Mouse (Mus musculus) 3134 (cell line): ENCODE data around the gene Luc7l.

Experiments used
- DNase-seq: peaks from one replicate; pipeline ENCODE4 v3.0.0-alpha.2; 2011; ENCODE audit warnings: low spot score; ENCODE audit not compliant: insufficient read length; ENCODE audit errors: extremely low read depth

Luc7l gene

DNA sequence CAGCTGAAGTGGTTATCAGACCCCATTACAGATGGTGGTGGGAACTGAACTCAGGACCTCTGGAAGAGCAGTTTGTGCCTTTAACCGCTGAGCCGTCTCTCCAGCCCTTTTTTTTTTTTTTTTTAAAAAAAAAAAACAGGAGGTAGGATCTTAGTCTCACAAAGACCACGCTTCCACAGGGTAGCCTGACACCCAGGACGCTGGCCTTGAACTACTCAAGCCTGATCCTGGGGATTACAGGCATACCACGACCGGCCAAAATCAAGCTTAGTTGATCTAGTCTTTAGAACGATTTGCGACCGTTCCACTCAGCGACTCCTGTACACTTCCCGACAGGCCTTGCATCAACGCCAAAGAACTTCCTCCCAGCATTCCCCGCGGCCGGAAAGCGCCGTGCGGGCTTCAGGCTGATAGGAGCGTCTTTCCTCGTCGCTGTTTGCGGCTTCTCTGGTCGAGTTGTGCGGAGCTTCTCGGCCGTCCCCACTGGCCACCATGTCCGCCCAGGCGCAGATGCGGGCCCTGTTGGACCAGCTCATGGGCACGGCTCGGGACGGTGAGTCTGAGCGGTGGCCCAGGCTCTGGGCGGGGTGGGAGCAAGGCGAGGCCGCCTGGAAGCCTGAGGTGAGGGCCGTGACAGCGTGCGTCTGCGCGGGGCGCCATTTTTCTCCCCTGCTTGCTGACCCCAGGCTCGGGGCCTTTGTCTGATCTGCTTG lies at the start of gene Luc7l:
Luc7l (plus strand) TSS at position 358 of the 713 bp plus-strand sequence.
- peak; percentile 91 for DNase-seq

DNA sequence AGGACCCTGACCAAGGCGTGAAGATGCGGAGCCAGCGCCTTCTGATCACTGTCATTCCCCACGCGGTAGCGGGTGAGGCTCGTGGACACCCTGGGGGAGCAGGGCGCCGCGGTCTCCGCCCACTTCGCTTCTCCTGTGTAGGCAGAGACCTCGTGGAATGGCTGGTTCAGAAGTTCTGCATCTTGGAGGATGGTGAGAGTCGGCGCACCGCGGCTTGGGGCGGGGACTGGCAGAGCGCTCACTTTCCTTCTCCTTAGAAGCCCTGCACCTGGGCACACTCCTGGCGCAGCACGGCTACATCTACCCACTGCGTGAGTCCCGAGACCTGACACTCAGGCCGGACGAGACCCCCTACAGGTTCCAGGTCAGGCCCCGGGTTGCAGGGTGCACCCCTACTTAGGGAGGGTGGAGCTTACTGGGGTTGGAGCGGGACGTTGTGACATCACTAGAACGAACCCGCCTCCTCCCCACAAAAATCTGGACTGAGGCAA lies 49.3 kb upstream of the Luc7l start:
- DNase-seq = peak; percentile 75

DNA sequence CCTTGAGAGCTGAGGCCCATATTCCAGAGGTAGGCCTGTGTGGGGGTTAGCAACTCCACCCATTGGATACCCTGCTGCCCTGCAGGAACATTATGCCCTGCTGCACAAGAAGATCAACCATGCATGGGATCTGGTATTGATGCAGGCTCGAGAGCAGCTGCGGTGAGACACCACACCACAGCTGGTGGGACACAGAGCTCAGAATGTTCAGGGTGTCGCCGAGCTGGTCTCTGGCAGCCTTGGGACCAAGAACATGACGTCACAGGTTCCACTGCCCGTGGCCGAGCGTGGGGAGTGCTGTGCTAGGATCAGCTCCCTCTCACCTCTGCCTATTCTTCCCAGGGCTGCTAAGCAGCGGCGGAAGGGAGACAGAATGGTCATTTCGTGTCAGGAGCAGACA lies 47.9 kb upstream of the Luc7l start:
- no peak for DNase-seq

DNA sequence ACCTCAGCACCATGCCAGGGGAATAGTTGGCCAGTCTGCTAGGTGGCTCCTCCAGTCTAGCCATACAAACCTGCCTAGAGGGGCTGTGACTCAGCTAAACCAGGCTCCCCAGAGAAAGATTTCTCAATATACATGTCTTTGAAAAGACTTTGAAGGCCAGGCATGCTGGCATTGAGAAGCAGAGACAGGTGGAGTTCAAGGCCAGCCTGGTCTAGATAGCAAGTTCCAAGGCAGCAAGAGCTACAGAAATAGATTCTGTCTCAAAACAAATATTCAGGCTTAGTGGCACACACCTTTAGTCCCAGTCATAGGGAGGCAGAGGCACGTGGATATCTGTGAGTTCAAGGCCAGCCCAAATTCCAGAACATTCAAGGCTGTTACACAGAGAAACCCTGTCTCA lies 46.3 kb upstream of the Luc7l start:
- DNase-seq = no peak

DNA sequence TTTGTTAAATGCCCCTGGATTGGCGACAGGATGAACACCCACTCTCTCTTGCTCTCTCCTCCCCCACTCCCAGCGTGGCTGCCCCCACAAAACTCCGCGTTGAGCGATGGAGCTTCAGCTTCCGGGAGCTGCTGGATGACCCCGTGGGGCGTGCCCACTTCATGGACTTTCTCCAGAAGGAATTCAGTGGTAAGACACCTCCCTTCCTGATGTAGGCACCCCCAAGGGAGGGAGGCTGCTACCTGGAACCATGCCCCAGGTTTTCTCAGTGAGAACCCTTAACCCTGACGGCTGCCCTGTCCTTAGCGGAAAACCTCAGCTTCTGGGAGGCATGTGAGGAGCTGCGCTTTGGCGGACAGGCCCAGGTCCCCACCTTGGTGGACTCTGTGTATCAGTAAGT lies 45.0 kb upstream of the Luc7l start, which contains the start of gene Arhgdig:
Arhgdig (minus strand) TSS at position 101 of the 400 bp plus-strand sequence.
- no peak for DNase-seq

DNA sequence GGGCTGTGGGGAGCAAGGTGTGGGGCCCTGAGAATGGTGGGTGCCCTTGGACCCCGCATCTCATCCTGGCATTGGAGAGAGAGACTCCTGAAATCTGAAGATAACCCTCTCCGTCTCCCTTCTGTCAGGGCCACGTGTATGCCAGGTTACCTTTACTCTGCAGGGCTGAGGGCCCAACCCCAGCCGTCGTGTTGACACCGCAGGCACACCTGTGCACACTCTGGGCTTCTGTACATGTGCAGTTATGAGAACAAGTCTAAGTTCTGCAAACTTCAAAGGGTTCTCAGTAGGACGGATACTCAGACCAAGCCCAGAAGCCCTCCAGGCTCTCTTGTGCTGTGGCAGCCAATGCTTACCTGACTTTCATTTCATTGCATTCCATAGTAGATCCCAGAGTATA lies 40.5 kb upstream of the Luc7l start:
- no peak for DNase-seq

DNA sequence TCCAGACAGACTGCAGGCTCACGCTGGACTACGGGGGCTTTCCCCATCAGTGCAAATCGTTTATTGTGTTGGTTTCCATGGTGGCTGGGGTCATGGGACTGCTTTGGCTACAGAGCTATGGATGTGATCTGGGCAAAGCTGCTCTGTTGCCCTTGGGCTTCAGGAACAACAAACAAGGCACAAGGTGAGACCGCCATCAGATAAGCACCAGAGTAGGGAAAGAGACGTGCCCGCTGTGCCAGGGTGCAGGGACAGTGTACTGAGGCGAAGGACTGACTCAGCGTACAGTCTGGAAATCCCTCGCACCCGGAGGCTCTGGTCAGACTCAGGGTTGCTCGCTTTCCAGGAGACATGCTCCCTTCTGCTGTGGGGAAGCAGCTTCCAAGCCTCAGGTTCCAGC lies 40.0 kb upstream of the Luc7l start:
- no peak for DNase-seq

DNA sequence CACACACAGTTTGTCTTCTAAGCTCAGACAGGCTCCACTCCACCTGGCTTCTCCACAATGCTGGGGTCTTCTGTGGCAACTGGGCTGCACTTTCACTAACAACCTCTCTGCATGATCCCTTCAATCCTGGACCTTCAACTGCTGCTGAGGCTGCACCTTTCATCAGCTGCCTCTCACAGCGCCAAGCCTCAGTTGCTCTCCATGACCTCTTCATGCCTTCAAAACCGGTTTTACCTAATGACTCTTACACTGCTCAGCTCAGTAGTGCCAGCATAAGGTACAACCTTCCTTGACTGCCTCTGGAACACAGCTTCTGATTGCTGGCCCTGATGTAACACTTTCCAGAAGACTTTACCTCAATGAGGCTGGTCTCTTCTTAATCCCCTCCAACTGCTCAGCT lies 31.2 kb upstream of the Luc7l start:
- DNase-seq = no peak

DNA sequence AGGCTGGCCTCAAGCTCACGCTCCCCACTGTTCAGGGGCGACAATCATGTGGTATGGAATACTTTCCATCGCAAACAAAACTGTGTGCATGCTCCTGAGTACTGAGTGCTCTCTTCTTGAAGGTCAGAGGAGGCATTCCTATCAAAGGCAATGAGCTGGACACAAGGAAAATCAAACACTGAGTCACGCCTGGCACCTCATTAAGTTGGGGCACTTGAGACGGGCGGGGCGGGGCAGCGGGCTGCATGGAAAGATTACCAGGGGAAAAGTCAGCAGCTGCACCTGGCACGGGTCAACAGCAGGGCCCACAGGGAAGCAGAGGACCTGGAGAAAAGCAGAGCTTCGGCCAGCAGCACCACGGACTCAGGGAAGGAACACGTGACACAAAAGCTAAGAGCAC lies 27.5 kb upstream of the Luc7l start:
- no peak for DNase-seq

DNA sequence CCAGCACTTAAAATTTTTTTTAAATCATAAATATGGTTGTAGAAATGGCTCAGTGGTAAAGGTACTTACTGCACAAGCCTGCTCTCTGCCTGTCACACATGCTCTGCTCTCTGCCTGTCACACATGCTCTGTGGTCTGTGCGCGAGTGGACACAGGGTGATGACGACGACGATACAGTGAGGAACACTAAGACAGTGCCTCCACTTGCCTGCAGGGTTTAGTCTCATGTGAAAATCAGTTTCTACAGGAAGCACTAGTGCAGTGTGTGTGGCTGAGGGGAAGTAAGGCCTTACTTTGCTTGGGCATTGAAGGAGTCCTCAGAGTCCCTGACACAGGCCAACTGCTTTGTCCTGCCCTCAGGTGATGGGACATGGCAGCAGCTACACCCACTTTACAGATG lies 22.9 kb upstream of the Luc7l start:
- no peak for DNase-seq

DNA sequence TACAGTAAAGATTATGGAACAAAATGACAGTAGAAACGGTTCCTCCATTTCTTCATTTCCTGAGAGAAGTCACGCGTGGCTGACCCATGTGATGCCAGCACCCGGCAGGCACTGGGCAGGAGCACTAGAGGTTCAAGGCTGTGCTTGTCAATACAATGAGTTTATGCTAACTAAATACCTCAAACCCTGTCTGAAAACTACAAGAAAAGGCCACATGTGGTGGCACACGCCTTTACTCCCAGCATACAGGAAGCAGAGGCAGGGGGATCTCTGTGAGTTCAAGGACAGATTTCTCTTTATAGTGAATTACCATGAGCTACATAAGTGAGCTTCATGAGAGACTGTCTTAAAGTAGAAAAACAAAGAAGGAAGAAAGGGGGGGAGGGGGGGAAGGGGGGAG lies 21.5 kb upstream of the Luc7l start:
- DNase-seq = no peak

DNA sequence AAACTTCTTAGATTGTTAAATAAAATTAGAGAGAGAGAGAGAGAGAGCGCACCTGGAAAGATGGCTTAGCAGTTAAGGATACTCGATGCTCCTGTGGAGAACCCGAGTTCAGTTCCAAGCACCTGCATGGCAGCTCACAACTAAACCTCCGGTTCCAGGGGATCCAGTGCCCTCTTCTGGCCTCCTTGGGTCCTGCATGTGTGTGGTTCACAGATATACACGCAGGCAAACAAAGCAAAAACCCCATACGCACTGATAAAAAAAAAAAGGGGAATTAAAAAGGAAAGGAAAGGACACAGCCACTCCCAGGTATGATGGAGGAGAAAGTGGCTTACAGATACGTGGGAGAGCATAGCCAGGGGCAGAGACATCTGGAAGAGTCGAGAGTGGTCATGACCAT lies 19.8 kb upstream of the Luc7l start:
- no peak for DNase-seq

DNA sequence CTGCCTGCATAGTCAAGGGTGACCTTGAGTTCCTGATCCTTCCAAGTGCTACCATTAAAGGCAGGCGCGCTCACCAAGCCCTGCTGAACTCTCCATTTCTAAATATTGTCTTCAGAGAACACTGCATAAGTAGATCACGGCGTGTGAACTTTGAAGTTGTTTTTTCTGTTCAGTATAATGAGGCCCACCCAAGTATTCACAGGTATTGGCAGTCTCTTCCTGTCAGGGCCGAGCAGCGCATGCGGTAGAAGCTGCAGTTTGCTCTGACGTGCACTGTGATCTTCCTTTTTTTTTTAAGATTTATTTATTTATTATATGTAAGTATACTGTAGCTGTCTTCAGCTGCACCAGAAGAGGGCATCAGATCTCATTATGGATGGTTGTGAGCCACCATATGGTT lies 18.3 kb upstream of the Luc7l start:
- no peak for DNase-seq

DNA sequence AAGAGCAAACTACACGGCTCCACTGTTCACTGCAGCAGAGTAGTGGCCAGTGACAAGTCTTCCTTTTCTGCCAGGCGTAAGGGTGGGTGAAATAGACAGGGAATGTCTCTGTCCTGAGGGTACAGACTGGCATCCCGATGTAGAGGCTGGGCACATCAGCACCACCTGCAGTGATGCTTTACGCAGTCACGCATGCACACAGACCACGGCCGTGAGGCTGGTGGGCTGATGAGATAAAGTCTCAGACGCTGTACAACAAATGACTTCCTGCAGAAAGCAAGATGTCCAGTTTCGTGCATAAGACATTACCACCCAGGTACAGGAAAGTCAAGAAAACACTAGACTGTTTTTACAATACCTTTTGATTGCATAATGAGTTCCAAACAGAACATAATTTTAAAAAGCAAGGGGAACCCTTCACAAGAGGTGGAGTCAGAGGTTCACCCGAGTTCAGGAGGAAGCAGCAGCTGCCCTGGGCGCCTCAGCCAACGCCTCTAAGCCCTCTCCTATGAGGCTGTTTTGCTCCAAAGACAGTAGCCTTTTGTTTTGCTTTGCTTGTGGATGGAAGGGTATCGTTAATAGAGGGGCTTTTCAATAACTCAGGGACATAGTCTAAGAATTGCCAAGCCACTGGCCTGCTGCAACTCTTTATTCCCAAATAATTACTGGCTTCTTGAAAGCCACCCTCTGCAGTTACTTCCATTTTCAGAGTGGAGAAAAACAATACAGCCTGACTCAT lies 17.4 kb upstream of the Luc7l start:
- no peak for DNase-seq

DNA sequence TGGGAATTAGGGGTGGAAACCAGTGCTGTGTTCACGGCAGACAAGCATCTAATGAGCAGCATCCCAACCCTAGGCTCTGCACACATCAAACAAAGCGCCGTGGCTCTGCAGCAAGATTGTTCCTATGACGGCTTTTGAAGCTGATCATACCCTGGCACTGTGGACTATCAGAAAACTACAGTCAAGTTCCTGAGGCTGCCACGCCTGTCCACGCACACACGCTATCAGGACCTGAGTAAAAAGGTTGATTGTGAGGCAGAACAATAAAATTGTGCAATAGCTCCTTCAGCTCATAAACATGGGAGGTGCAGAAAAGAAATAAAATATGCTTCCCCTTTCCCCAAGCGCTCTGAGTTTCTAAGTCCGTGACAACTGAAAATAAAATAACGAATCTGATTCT lies 15.0 kb upstream of the Luc7l start:
- no peak for DNase-seq

DNA sequence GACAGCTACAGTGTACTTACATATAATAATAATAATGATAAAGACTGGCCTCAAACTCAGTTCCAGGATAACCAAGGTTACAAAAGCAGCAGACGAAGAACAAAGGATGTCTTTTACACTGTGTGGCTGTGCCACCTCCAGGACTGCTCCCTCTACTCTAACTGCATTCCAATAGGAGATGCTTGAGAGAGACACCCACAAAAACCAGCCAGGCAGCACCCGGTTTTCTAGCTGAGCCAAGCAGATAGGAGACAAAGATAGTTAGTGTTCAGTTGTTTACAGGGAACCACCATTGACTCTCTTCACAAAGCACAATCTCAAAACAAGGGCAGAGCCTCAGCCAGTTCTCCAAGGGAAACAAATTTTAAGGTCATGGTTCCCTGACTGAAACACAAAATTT lies 13.1 kb upstream of the Luc7l start:
- no peak for DNase-seq

DNA sequence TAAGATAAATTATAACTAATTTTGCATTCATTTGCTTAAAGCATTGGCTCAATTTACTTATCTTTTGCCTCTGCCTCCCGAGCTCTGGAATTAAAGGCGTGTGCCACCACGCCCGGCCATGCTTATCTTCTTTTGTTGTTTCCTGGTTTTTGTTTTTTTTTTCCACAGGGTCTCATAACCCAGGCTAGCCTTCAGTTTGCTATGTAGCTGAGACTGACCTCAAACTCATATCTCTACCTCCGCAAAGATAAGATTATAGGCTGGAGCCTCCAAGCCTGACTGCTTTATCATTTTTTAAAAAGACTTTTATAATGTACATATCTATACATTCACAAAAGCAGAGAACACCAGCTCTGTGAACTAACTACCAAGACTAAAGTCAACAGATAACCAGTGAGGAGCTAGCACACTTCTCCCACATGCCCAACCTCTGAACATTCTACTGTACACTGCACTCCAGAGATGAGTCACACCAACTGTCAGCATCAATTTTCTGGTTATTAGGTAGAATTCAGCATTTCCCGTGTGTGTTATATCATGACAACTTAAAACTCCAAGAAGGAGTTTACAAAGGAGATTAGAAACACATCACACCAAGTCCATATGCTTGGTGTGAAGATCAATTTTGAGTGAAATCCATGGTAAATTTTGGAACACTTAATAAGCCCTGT lies 12.4 kb upstream of the Luc7l start:
- DNase-seq = no peak

DNA sequence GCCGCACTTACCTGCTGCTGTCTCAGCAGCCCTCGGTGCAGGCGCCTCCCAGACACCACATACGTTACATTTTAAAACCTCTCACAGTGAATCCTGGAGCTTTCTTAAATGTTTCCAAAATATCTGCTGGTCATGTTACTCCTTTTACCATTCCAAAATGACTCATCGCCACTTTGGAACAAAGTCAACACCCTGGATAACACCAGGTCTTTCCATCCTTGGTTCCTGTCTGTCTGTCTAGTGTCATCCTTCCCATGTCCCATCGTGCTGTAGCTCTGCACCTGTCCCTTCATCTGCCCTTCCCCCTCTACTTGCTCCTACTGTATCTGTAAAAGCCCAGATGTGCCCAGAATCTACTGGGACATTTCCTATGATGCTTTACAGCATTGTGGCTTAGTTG lies 11.7 kb upstream of the Luc7l start:
- DNase-seq = peak; percentile 60

DNA sequence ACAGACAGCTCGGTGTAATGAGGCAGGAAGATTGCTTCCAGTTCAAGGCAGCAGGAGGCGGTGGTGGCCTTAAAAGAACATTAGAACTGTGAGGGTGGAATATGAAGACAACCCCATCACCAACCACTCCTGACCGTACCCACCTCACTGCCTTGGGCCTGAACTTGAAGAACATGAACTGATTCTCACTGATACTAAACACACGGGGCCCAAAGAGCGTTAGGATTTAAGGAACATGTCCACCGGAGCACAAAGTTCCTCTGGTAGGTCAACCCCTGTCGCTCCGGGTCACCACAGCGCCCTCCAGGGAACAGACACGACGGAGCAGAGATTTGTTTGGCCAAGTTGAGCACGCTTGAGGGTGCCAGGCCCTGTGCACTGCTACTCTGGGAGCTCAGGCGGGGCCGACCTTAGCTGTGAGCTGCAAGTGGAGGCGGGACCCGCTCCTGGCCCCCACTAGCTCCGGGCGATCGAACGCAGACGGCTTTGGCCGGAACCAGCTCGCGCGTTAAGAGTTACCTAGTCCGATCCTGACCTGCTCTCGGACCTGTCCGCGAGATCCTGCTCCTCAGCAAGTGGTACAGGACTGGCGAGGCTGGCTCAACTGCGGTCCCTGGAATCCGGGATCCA lies 9.1 kb upstream of the Luc7l start:
- peak; percentile 92 for DNase-seq

DNA sequence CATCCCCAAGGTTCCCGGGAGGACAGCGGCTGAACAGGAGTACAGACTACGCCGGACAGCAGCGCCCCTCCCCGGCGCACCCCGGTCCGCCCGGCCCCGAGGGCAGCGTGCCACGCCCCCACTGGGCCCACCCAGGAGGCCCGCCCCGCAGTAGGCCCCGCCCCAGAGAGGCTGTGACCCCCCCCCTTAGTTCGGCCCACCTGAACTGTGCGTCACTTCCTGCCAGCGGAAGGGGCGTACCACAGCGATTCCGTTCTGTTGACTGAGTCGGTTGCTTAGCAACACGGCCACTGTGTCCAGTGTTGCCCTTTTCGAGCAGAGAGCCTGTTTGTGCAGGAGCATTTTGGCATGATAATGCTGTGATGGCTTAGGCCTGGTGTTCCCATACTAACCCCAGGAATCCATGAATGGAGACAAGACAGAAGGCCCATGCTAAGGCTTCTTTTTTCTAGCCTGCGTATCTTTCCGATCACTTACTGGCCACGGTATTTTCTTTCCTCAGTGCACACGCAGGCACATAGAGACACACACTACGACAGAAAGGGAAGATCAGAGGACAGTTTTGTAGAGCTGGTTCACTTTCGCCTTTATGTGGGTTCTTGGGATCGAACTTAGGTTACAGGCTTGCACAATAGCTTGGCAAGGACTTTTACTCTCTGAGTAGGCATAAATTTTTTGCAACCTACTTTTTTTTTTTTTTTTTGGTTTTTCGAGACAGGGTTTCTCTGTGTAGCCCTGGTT lies 8.4 kb upstream of the Luc7l start, which contains the start of gene Fam234a:
Fam234a (minus strand) TSS at position 142 of the 741 bp plus-strand sequence.
- DNase-seq = no peak
